ENCODE assay signal across 14 mouse cellular contexts in genomic region chr5:73246414-73246813, GRCm38 (mm10).
"Had no signal": no experiment of that assay in that cellular context is flagged by ENCODE, and none has a peak within 500 bp of the region (broad histone marks: within the 10 kb centered on the region; RNA-seq: fewer than 3 reads in every experiment).

No protein-coding gene starts in this region.

- H3K9ac ChIP-seq: midbrain, embryonic 15.5 days; neural tube, embryonic 12.5 days had no signal

- H3K36me3 ChIP-seq: midbrain, embryonic 15.5 days; neural tube, embryonic 12.5 days had no signal

- H3K4me3 ChIP-seq: limb, embryonic 10.5 days; midbrain, embryonic 15.5 days; neural tube, embryonic 12.5 days had no signal

- H3K27ac ChIP-seq: limb, embryonic 10.5 days; midbrain, embryonic 15.5 days; neural tube, embryonic 12.5 days had no signal

- ATAC-seq: lung, postnatal 0 days; midbrain, embryonic 15.5 days had no signal

- H3K4me2 ChIP-seq: midbrain, embryonic 11.5 days; midbrain, embryonic 15.5 days; neural tube, embryonic 12.5 days had no signal

- H3K9me3 ChIP-seq: limb, embryonic 10.5 days; midbrain, embryonic 15.5 days; neural tube, embryonic 12.5 days had no signal

- H3K27me3 ChIP-seq: midbrain, embryonic 15.5 days; neural tube, embryonic 12.5 days had no signal

- DNase-seq: kidney, adult 11 months; kidney, postnatal 14 days; lung, adult 2 months; lung, postnatal 36 days; retina, postnatal 1 day; right cerebral cortex, postnatal 4 days; spleen, adult 18-20 months; thymus, adult 18-20 months; thymus, postnatal 25 days had no signal
